Mouse (Mus musculus) heart, embryonic 10.5 days (tissue): ENCODE data around the gene Dhx37. TPM values are rescaled to one million over a fixed set of nuclear protein-coding genes. Genes with fewer than 3 reads are reported as not detected.

Source experiments
- DNase-seq: peaks from one replicate; pipeline ENCODE4 v3.0.0-alpha.2; 2017; ENCODE audit warnings: low spot score
- H3K27ac ChIP-seq: fragments of 300-500 bp; sonication (generic); 2 replicates; pipeline ENCODE4 v1.5.1; 2016; ENCODE audit warnings: mild to moderate bottlenecking
- H3K27me3 ChIP-seq: fragments of 300-500 bp; sonication (generic); 2 replicates; pipeline ENCODE4 v1.6.1; 2016; ENCODE audit warnings: mild to moderate bottlenecking; ENCODE audit not compliant: poor library complexity, insufficient read depth, severe bottlenecking
- H3K36me3 ChIP-seq: fragments of 300-500 bp; sonication (generic); 2 replicates; pipeline ENCODE4 v1.6.1; 2016; ENCODE audit warnings: mild to moderate bottlenecking, moderate library complexity
- H3K4me1 ChIP-seq: fragments of 300-500 bp; sonication (generic); 2 replicates; pipeline ENCODE4 v1.6.1; 2016; ENCODE audit warnings: mild to moderate bottlenecking
- H3K4me3 ChIP-seq: fragments of 300-500 bp; sonication (generic); 2 replicates; pipeline ENCODE4 v1.5.1; 2016; ENCODE audit warnings: mild to moderate bottlenecking, moderate library complexity
- H3K9me3 ChIP-seq: fragments of 300-500 bp; sonication (generic); 2 replicates; pipeline ENCODE4 v1.6.1; 2016; ENCODE audit warnings: mild to moderate bottlenecking, moderate library complexity
- WGBS: fragments of 180-500 bp; shearing (Covaris S2); methylation state at CpG from one replicate; pipeline ENCODE4 v1.1.7; 2016; 5-methylcytosine and 5-hydroxymethylcytosine counted together
- polyA plus RNA-seq: library from polyadenylated mRNA; unstranded; fragments of >200 nt; fragmentation: Nextera tagmentation; extraction: Ambion mirVana; gene quantifications from 2 replicates; pipeline ENCODE4 v1.2.1, GENCODE M21; 2016

The Dhx37 gene
- polyA plus RNA-seq, 1 experiment from 2014 or later: 15.9 TPM

GRCm38 (mm10) chr5:125467261-125467660 is 33.3 kb upstream of the Dhx37 start:
- DNase-seq: no peak
- WGBS: 85% methylated on average over 14 of the region's 14 CpGs
- no peak overlapping the region for H3K4me3 ChIP-seq
- H3K9me3 ChIP-seq: no peaks in the 10 kb centered on the region
- H3K27ac ChIP-seq: no peak overlapping the region
- no peaks in the 10 kb centered on the region for H3K36me3 ChIP-seq
- no peaks in the 10 kb centered on the region; the same call in 1 of the 2 replicates for H3K27me3 ChIP-seq
- peaks cover 11% of the 10 kb centered on the region for H3K4me1 ChIP-seq

- H3K36me3 ChIP-seq: no peaks in the 10 kb centered on the region
- H3K4me3 ChIP-seq: peak overlapping the region; percentile 48
- H3K27ac ChIP-seq: peak overlapping the region; percentile 76; the same call in 1 of the 2 replicates
- 85% methylated on average over 5 of the region's 5 CpGs for WGBS
- peaks cover 11% of the 10 kb centered on the region for H3K4me1 ChIP-seq
- no peak for DNase-seq
- H3K27me3 ChIP-seq: no peaks in the 10 kb centered on the region
- H3K9me3 ChIP-seq: no peaks in the 10 kb centered on the region
These were observed 32.6 kb upstream of the Dhx37 start for GRCm38 (mm10) chr5:125466483-125466882.

GRCm38 (mm10) chr5:125465701-125466106 is 31.8 kb upstream of the Dhx37 start:
- no peaks in the 10 kb centered on the region for H3K36me3 ChIP-seq
- peaks cover 11% of the 10 kb centered on the region for H3K4me1 ChIP-seq
- peak overlapping the region; percentile 48 for H3K4me3 ChIP-seq
- peak; percentile 100 for DNase-seq
- H3K27ac ChIP-seq: peak overlapping the region; percentile 76
- no peaks in the 10 kb centered on the region for H3K9me3 ChIP-seq
- no peaks in the 10 kb centered on the region for H3K27me3 ChIP-seq
- under 1% methylated on average over 25 of the region's 25 CpGs for WGBS

GRCm38 (mm10) chr5:125465192-125465591 is 31.3 kb upstream of the Dhx37 start:
- Histone ChIP-seq H3K36me3 (no peaks in the 10 kb centered on the region), H3K27ac (0 out of 2 replicates have a peak overlapping the region, but pooled peaks have one; percentile 76), H3K4me3 (peak overlapping the region; percentile 48), H3K9me3 (no peaks in the 10 kb centered on the region), H3K27me3 (no peaks in the 10 kb centered on the region), H3K4me1 (peaks cover 11% of the 10 kb centered on the region)
- no peak for DNase-seq
- 37% methylated on average over 7 of the region's 7 CpGs for WGBS

- H3K9me3 ChIP-seq: no peaks in the 10 kb centered on the region
- H3K36me3 ChIP-seq: no peaks in the 10 kb centered on the region; the same call in 1 of the 2 replicates
- H3K4me1 ChIP-seq: peaks cover 11% of the 10 kb centered on the region
- H3K4me3 ChIP-seq: no peak overlapping the region
- WGBS: 42% methylated on average over 10 of the region's 10 CpGs
- no peak for DNase-seq
- no peak overlapping the region for H3K27ac ChIP-seq
- no peaks in the 10 kb centered on the region for H3K27me3 ChIP-seq
These were observed 28.0 kb upstream of the Dhx37 start for GRCm38 (mm10) chr5:125461868-125462445.

GRCm38 (mm10) chr5:125460574-125460973 is 26.7 kb upstream of the Dhx37 start:
- no peaks in the 10 kb centered on the region for H3K9me3 ChIP-seq
- H3K36me3 ChIP-seq: peaks cover 11% of the 10 kb centered on the region
- WGBS: 77% methylated on average over 3 of the region's 3 CpGs
- DNase-seq: no peak
- peaks cover 11% of the 10 kb centered on the region for H3K4me1 ChIP-seq
- no peaks in the 10 kb centered on the region for H3K27me3 ChIP-seq
- H3K4me3 ChIP-seq: no peak overlapping the region
- no peak overlapping the region for H3K27ac ChIP-seq

- no peak for DNase-seq
- 83% methylated on average over 6 of the region's 6 CpGs for WGBS
- Histone ChIP-seq H3K4me1 (no peaks in the 10 kb centered on the region), H3K36me3 (peaks cover 35% of the 10 kb centered on the region), H3K4me3 (no peak overlapping the region), H3K9me3 (no peaks in the 10 kb centered on the region), H3K27ac (no peak overlapping the region), H3K27me3 (no peaks in the 10 kb centered on the region)
These were observed 23.6 kb upstream of the Dhx37 start for GRCm38 (mm10) chr5:125457538-125457937.

- Histone ChIP-seq H3K4me3 (no peak overlapping the region), H3K27me3 (no peaks in the 10 kb centered on the region), H3K27ac (no peak overlapping the region), H3K36me3 (peaks cover 47% of the 10 kb centered on the region), H3K4me1 (no peaks in the 10 kb centered on the region), H3K9me3 (no peaks in the 10 kb centered on the region)
- whole genome bisulfite sequencing: 84% methylated on average over 6 of the region's 6 CpGs
- DNase-seq: no peak
These were observed 22.2 kb upstream of the Dhx37 start for GRCm38 (mm10) chr5:125456100-125456499.

- no peak for DNase-seq
- 88% methylated on average over 9 of the region's 9 CpGs for WGBS
- peaks cover 47% of the 10 kb centered on the region for H3K36me3 ChIP-seq
- no peaks in the 10 kb centered on the region for H3K9me3 ChIP-seq
- H3K4me3 ChIP-seq: no peak overlapping the region
- H3K27ac ChIP-seq: no peak overlapping the region
- peaks cover 9% of the 10 kb centered on the region; the same call in 1 of the 2 replicates for H3K4me1 ChIP-seq
- H3K27me3 ChIP-seq: no peaks in the 10 kb centered on the region
These were observed 18.7 kb upstream of the Dhx37 start for GRCm38 (mm10) chr5:125452573-125452972.

GRCm38 (mm10) chr5:125449306-125449705 is 15.4 kb upstream of the Dhx37 start:
- Histone ChIP-seq H3K36me3 (peaks cover 33% of the 10 kb centered on the region), H3K4me3 (no peak overlapping the region), H3K9me3 (no peaks in the 10 kb centered on the region), H3K27me3 (no peaks in the 10 kb centered on the region), H3K4me1 (peaks cover 13% of the 10 kb centered on the region; the same call in 1 of the 2 replicates), H3K27ac (no peak overlapping the region)
- DNase-seq: no peak
- WGBS: 64% methylated on average over 5 of the region's 5 CpGs

- Histone ChIP-seq H3K27me3 (no peaks in the 10 kb centered on the region), H3K27ac (no peak overlapping the region), H3K9me3 (no peaks in the 10 kb centered on the region), H3K4me1 (peaks cover 13% of the 10 kb centered on the region), H3K36me3 (peaks cover 29% of the 10 kb centered on the region), H3K4me3 (no peak overlapping the region)
- WGBS: 85% methylated on average over 4 of the region's 4 CpGs
- no peak for DNase-seq
These were observed 14.7 kb upstream of the Dhx37 start for GRCm38 (mm10) chr5:125448631-125449030.

- H3K27ac ChIP-seq: no peak overlapping the region
- H3K36me3 ChIP-seq: peaks cover 31% of the 10 kb centered on the region
- 67% methylated on average over 3 of the region's 3 CpGs for WGBS
These were observed 14.1 kb upstream of the Dhx37 start for GRCm38 (mm10) chr5:125448026-125448425.

GRCm38 (mm10) chr5:125446344-125446743 is 12.4 kb upstream of the Dhx37 start:
- no peak overlapping the region for H3K27ac ChIP-seq
- 85% methylated on average over 7 of the region's 7 CpGs for WGBS
- H3K4me1 ChIP-seq: peaks cover 24% of the 10 kb centered on the region
- peaks cover 14% of the 10 kb centered on the region for H3K36me3 ChIP-seq
- no peaks in the 10 kb centered on the region for H3K27me3 ChIP-seq
- no peak overlapping the region for H3K4me3 ChIP-seq
- no peaks in the 10 kb centered on the region for H3K9me3 ChIP-seq
- DNase-seq: no peak

More at GRCm38 (mm10) chr5:125448026-125448425, 14.1 kb upstream of the Dhx37 start:
- DNase-seq: no peak
- no peaks in the 10 kb centered on the region for H3K27me3 ChIP-seq
- H3K9me3 ChIP-seq: no peaks in the 10 kb centered on the region
- H3K4me3 ChIP-seq: no peak overlapping the region
- peaks cover 13% of the 10 kb centered on the region for H3K4me1 ChIP-seq

- DNase-seq: no peak
- WGBS: 87% methylated on average over 4 of the region's 4 CpGs
- no peaks in the 10 kb centered on the region for H3K9me3 ChIP-seq
These were observed 10.6 kb upstream of the Dhx37 start for GRCm38 (mm10) chr5:125444554-125444953.

More at GRCm38 (mm10) chr5:125444554-125444953, 10.6 kb upstream of the Dhx37 start:
- Histone ChIP-seq H3K4me3 (no peak overlapping the region), H3K27me3 (no peaks in the 10 kb centered on the region), H3K36me3 (peaks cover 14% of the 10 kb centered on the region; the same call in 1 of the 2 replicates), H3K27ac (no peak overlapping the region), H3K4me1 (peaks cover 29% of the 10 kb centered on the region)
